Mouse (Mus musculus) heart, embryonic 15.5 days (tissue): ENCODE data around the gene Gm21969. TPM values are rescaled to one million over a fixed set of nuclear protein-coding genes. Genes with fewer than 3 reads are reported as not detected.
A peak's percentile ranks its signal among the peaks of the same experiment; 100 is the strongest.

Experiments
- ATAC-seq: fragments of 200-750 bp; cut with Nextera tagmentation; replicated peaks from 2 replicates; pipeline ENCODE4 v1.8.0; 2017; ENCODE audit warnings: low read depth, moderate TSS enrichment; ENCODE audit not compliant: insufficient number of reproducible peaks, insufficient read depth, low FRiP score
- H3K27ac ChIP-seq: fragments of 300-500 bp; sonication (generic); 2 replicates; pipeline ENCODE4 v1.5.1; 2015; ENCODE audit warnings: mild to moderate bottlenecking, inconsistent platforms
- H3K27me3 ChIP-seq: fragments of 300-500 bp; sonication (generic); 2 replicates; pipeline ENCODE4 v1.6.1; 2015; ENCODE audit warnings: inconsistent platforms
- H3K36me3 ChIP-seq: fragments of 300-500 bp; sonication (generic); 2 replicates; pipeline ENCODE4 v1.6.1; 2015; ENCODE audit warnings: mild to moderate bottlenecking, inconsistent platforms
- H3K4me1 ChIP-seq: fragments of 300-500 bp; sonication (generic); replicated peaks from 2 replicates; pipeline ENCODE4 v1.6.1; 2015; ENCODE audit warnings: inconsistent platforms
- H3K4me2 ChIP-seq: fragments of 300-500 bp; sonication (generic); 2 replicates; pipeline ENCODE4 v1.6.1; 2015; ENCODE audit warnings: inconsistent platforms, mild to moderate bottlenecking, moderate library complexity
- H3K4me3 ChIP-seq: fragments of 300-500 bp; sonication (generic); 2 replicates; pipeline ENCODE4 v1.5.1; 2015; ENCODE audit warnings: mild to moderate bottlenecking, inconsistent platforms
- H3K9ac ChIP-seq: fragments of 300-500 bp; sonication (generic); 2 replicates; pipeline ENCODE4 v1.6.1; 2015; ENCODE audit warnings: mild to moderate bottlenecking, inconsistent platforms
- H3K9me3 ChIP-seq: fragments of 300-500 bp; sonication (generic); replicated peaks from 2 replicates; pipeline ENCODE4 v1.6.1; 2016; ENCODE audit warnings: inconsistent platforms
- WGBS: fragments of 180-500 bp; shearing (Covaris S2); methylation state at CpG from one replicate; pipeline ENCODE4 v1.1.7; 2015; ENCODE audit warnings: mixed read lengths; 5-methylcytosine and 5-hydroxymethylcytosine counted together
- polyA plus RNA-seq: library from polyadenylated mRNA; unstranded; fragments of >200 nt; fragmentation: Nextera tagmentation; extraction: Ambion mirVana; gene quantifications from 2 replicates; pipeline ENCODE4 v1.2.1, GENCODE M21; 2015

Gene Gm21969
- polyA plus RNA-seq, 1 experiment from 2014 or later, result not detected

DNA sequence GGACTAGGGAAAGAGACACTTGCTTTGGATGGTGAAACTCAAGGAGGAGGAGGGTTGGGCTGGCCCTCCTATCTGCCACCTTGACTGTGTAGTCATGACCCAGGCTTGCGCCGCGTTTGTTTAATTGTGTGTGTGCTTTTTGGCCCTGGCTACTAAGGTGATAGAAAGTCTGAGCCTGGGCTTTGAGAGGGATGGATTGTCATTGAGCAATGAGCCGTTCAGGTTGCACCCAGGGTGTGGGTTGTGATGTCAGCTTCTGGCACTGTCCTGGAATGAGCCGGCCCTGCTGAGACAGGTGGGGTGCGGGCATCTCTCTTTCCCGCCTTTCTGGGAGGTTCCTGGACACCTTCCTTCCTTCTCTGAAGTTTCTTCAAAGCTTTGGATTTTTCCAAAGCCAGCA is 26.0 kb upstream of the Gm21969 start:
- no peak for ATAC-seq
- no peak overlapping the region for H3K27ac ChIP-seq
- H3K36me3 ChIP-seq, result no peaks in the 10 kb centered on the region
- peak overlapping the region; percentile 97 for H3K4me3 ChIP-seq
- H3K27me3 ChIP-seq, result peaks cover 11% of the 10 kb centered on the region; the same call in 1 of the 2 replicates
- H3K4me1 ChIP-seq, result peaks cover 65% of the 10 kb centered on the region
- H3K9ac ChIP-seq, result peak overlapping the region; percentile 95; the same call in 1 of the 2 replicates
- H3K9me3 ChIP-seq, result no peaks in the 10 kb centered on the region
- H3K4me2 ChIP-seq, result peak overlapping the region; percentile 95
- 76% methylated on average over 7 of the region's 7 CpGs for WGBS

- peak overlapping the region; percentile 48 for H3K4me2 ChIP-seq
- H3K9ac ChIP-seq, result no peak overlapping the region
- 80% methylated on average over 8 of the region's 8 CpGs for WGBS
- 0 out of 2 replicates have a peak overlapping the region, but pooled peaks have one; percentile 5 for H3K27ac ChIP-seq
- no peak for ATAC-seq
- no peaks in the 10 kb centered on the region for H3K9me3 ChIP-seq
- H3K36me3 ChIP-seq, result no peaks in the 10 kb centered on the region
- H3K4me3 ChIP-seq, result 0 out of 2 replicates have a peak overlapping the region, but pooled peaks have one; percentile 6
- peaks cover 79% of the 10 kb centered on the region for H3K4me1 ChIP-seq
- H3K27me3 ChIP-seq, result no peaks in the 10 kb centered on the region
Measured at GRCm38 (mm10) chr4:139578389-139578788, 24.6 kb upstream of the Gm21969 start.

- no peak for ATAC-seq
- no peak overlapping the region for H3K9ac ChIP-seq
- no peaks in the 10 kb centered on the region for H3K27me3 ChIP-seq
- H3K27ac ChIP-seq, result peak overlapping the region; percentile 91
- H3K4me2 ChIP-seq, result peak overlapping the region; percentile 48
- WGBS, result 33% methylated on average over 10 of the region's 10 CpGs
- no peaks in the 10 kb centered on the region for H3K36me3 ChIP-seq
- no peak overlapping the region for H3K4me3 ChIP-seq
- peaks cover 79% of the 10 kb centered on the region for H3K4me1 ChIP-seq
- H3K9me3 ChIP-seq, result no peaks in the 10 kb centered on the region
Measured at GRCm38 (mm10) chr4:139579003-139579402, 24.0 kb upstream of the Gm21969 start.

- no peaks in the 10 kb centered on the region for H3K36me3 ChIP-seq
- no peak overlapping the region for H3K9ac ChIP-seq
- peak overlapping the region; percentile 91 for H3K27ac ChIP-seq
- peak overlapping the region; percentile 48; the same call in 1 of the 2 replicates for H3K4me2 ChIP-seq
- peaks cover 84% of the 10 kb centered on the region for H3K4me1 ChIP-seq
- no peak overlapping the region for H3K4me3 ChIP-seq
- no peak for ATAC-seq
- WGBS, result 49% methylated on average over 6 of the region's 6 CpGs
- no peaks in the 10 kb centered on the region for H3K9me3 ChIP-seq
- H3K27me3 ChIP-seq, result no peaks in the 10 kb centered on the region
Measured at GRCm38 (mm10) chr4:139579466-139579865, 23.5 kb upstream of the Gm21969 start.

DNA sequence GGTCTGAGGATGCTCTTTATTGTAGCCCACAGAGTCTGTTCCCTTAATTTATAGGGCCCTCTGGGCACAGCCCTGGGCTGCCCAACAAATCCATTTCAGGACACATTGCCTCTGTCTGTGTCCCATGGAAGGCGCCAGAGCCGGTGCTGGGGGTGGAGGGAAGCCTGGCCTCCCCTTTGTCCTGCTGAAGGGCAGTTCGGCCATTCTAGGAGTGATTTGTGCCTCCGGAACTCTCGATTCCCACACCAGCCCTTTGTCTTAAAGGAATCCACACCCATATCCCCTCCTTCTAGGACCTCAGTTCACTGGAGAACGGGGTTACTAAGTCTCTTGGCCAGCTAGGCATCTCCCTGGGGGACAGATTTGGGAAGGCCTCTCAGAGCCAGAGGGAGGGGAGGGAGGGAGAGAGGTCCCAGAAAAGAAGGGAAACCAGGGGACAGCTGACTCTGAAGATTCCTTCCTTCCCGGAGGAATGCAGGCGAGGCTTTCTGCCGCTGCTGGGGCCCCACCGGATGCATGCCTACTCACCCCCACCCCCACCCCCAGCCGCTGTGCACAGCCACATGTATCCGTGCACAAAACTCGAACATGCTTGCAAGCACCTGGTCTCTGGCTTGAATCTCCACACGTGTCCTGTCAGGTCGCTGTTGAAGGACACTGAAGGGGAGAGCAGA is 22.2 kb upstream of the Gm21969 start:
- peak overlapping the region; percentile 91 for H3K27ac ChIP-seq
- peak overlapping the region; percentile 14 for H3K9ac ChIP-seq
- peaks cover 92% of the 10 kb centered on the region for H3K4me1 ChIP-seq
- H3K4me3 ChIP-seq, result peak overlapping the region; percentile 3
- peak overlapping the region; percentile 48 for H3K4me2 ChIP-seq
- H3K27me3 ChIP-seq, result no peaks in the 10 kb centered on the region
- H3K36me3 ChIP-seq, result no peaks in the 10 kb centered on the region
- WGBS, result 5% methylated on average over 14 of the region's 15 CpGs
- no peaks in the 10 kb centered on the region for H3K9me3 ChIP-seq
- ATAC-seq, result peak; percentile 58

GRCm38 (mm10) chr4:139581427-139582051 is 21.4 kb upstream of the Gm21969 start:
- H3K9ac ChIP-seq, result peak overlapping the region; percentile 14
- H3K4me3 ChIP-seq, result peak overlapping the region; percentile 3; the same call in 1 of the 2 replicates
- no peaks in the 10 kb centered on the region for H3K9me3 ChIP-seq
- peak overlapping the region; percentile 91 for H3K27ac ChIP-seq
- H3K4me2 ChIP-seq, result peak overlapping the region; percentile 48
- no peaks in the 10 kb centered on the region for H3K27me3 ChIP-seq
- peaks cover 89% of the 10 kb centered on the region for H3K4me1 ChIP-seq
- 18% methylated on average over 6 of the region's 6 CpGs for WGBS
- no peaks in the 10 kb centered on the region for H3K36me3 ChIP-seq
- peak; percentile 8 for ATAC-seq

DNA sequence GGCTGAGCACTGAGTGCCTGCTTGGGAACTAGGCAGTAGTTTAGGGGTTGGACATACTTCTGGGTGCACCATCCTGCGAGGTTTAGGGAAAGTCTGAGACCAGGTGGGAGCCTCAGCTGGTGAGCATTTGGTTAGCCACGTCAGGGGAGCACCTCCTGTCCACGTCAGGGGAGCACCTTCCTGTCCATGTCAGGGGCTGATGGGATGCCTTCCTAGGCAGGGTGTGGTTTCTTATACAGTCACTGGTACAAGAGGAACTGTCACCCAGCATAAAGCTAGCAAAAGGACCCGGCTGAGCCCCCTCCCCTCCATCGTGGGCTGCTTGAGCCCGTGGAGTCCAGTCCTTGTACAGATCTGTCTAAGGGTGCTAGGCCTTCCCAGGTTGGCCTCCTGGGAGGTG is 20.6 kb upstream of the Gm21969 start:
- Histone ChIP-seq H3K27ac (no peak overlapping the region), H3K4me2 (no peak overlapping the region), H3K4me1 (peaks cover 88% of the 10 kb centered on the region), H3K9ac (no peak overlapping the region), H3K27me3 (no peaks in the 10 kb centered on the region), H3K4me3 (no peak overlapping the region), H3K9me3 (no peaks in the 10 kb centered on the region), H3K36me3 (no peaks in the 10 kb centered on the region)
- ATAC-seq, result no peak
- whole genome bisulfite sequencing, result 73% methylated on average over 6 of the region's 6 CpGs

GRCm38 (mm10) chr4:139582903-139583302 is 20.1 kb upstream of the Gm21969 start:
- Histone ChIP-seq H3K9me3 (no peaks in the 10 kb centered on the region), H3K9ac (no peak overlapping the region), H3K27me3 (no peaks in the 10 kb centered on the region), H3K4me2 (no peak overlapping the region), H3K4me3 (no peak overlapping the region), H3K4me1 (peaks cover 92% of the 10 kb centered on the region), H3K27ac (no peak overlapping the region), H3K36me3 (no peaks in the 10 kb centered on the region)
- ATAC-seq, result no peak
- 62% methylated on average over 3 of the region's 3 CpGs for WGBS

DNA sequence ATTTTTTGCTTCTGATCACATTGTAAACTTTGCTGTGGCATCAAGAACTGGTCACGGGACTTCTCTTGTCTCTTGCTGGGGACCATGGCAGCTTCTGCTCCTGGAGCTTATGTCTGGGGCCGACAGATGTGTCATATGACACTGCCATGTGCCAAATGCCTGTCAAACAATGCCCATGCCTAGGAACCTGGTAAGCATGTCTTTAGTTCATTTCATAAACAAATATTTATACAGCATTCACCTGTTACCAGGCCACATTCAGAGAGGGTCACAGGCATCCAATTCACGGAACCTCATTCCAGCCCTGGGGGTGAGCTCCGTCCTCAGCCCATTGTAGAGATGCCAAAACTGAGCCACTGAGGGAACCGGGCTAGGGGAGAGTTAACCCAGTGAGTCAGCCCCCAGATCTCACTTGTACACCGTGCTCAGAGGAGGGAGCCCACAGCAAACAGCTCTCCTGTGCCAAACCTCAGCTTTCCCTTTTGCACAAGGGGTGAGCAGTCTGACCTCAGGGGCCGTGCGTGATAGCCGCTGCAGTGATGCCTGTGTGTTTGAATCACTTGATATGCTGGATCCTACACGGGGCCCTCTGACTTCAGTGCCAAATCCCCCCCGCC is 19.2 kb upstream of the Gm21969 start:
- no peaks in the 10 kb centered on the region for H3K36me3 ChIP-seq
- 71% methylated on average over 11 of the region's 11 CpGs for WGBS
- H3K4me2 ChIP-seq, result no peak overlapping the region
- no peak overlapping the region for H3K4me3 ChIP-seq
- H3K9me3 ChIP-seq, result no peaks in the 10 kb centered on the region
- no peaks in the 10 kb centered on the region for H3K27me3 ChIP-seq
- no peak overlapping the region for H3K27ac ChIP-seq
- ATAC-seq, result no peak
- H3K9ac ChIP-seq, result no peak overlapping the region
- peaks cover 87% of the 10 kb centered on the region for H3K4me1 ChIP-seq

DNA sequence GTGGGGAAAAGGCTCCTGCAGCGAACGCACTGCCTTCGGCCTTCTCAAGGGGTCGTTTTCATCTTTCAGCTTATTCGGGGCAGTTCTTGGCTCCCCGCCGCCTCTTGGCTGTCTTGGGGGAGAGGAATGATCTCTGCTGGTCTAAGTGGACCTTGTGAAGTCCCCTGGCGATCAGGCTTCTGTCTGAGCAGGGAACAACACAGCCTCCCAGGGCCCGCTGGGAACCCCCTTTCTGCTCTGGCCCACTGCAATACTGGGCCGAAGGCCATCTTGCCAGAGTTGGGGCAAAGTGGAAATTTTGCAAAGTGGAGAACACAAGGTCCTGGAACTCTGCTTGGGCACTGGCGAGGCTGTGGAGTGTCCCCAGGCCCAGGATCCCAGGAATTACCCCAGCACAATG is 18.3 kb upstream of the Gm21969 start:
- no peak overlapping the region for H3K9ac ChIP-seq

DNA sequence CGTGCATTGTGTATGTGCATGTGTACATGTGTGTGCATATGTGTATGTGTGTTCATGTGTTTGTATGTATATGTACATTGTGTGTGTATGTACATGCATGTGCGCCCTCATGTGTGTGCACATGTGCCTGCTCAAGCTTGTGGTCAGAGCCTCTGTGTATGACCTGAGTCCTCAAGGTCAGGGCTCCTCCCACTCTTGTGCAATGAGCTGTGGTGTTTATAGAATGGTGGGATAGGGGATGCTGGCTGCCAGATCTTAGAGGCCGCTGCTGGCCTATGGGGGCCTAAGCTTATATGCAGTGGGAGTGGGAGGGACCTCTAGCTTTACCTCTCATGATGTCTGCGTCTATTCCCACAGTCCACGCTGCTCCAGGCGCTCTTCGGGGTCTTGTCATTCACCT is 17.3 kb upstream of the Gm21969 start:
- WGBS, result 81% methylated on average over 7 of the region's 7 CpGs
- H3K36me3 ChIP-seq, result no peaks in the 10 kb centered on the region
- H3K4me2 ChIP-seq, result no peak overlapping the region
- no peaks in the 10 kb centered on the region for H3K9me3 ChIP-seq
- H3K27me3 ChIP-seq, result no peaks in the 10 kb centered on the region
- no peak for ATAC-seq
- H3K9ac ChIP-seq, result no peak overlapping the region
- H3K4me1 ChIP-seq, result peaks cover 79% of the 10 kb centered on the region
- no peak overlapping the region for H3K4me3 ChIP-seq
- no peak overlapping the region for H3K27ac ChIP-seq

More for the DNA sequence above, 18.3 kb upstream of the Gm21969 start:
- 76% methylated on average over 11 of the region's 11 CpGs for WGBS
- Histone ChIP-seq H3K4me2 (no peak overlapping the region), H3K9me3 (no peaks in the 10 kb centered on the region), H3K27me3 (no peaks in the 10 kb centered on the region), H3K4me1 (peaks cover 82% of the 10 kb centered on the region), H3K27ac (peak overlapping the region; percentile 19; the same call in 1 of the 2 replicates), H3K4me3 (no peak overlapping the region), H3K36me3 (no peaks in the 10 kb centered on the region)
- ATAC-seq, result no peak
